In the genomic region with DNA sequence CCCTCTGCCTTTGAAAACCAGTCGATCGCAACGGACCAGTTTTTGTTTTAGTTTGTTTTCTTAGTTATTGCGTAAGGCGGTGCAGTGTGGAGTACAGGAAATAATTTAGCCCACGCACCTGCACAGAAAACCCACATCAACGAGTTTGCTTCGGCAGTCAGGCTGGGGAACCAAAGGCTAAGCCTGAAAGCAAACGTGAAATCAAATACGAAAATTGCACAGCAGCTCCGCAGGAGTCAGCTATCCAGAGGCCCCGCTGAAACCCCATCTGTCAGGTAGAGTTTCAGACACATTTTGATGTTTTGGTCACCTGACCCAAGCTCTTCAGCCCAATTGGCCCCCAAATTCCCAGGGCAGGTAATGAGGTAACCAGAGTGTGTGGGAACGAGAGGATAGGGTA, we compare ENCODE assay signal across 13 mouse cellular contexts.
DNase-seq lines count a peak whose midpoint lies in the region; ATAC-seq lines count a peak whose summit lies in the region.
"Had no signal": no experiment of that assay in that cellular context is flagged by ENCODE, and none has a peak within 500 bp of the region (broad histone marks: within the 10 kb centered on the region; RNA-seq: fewer than 3 reads in every experiment).

No protein-coding gene starts in this region.

- H3K4me1 ChIP-seq in lung, embryonic 16.5 days (replicated peaks; ENCODE audit: control insufficient read depth, insufficient read depth, low read length): peaks cover 9% of the 10 kb centered on the region; the same call in 1 of the 2 replicates

- no peak overlapping the region for H3K27ac ChIP-seq in lung, embryonic 16.5 days (ENCODE audit: low read length)
- H3K27ac ChIP-seq: forebrain, embryonic 13.5 days; hindbrain, postnatal 0 days had no signal

- WGBS in lung, embryonic 16.5 days: 48% methylated on average over 13 of the region's 13 CpGs

- no peak overlapping the region for H3K9ac ChIP-seq in lung, embryonic 16.5 days (ENCODE audit: low read length)
- H3K9ac ChIP-seq: forebrain, embryonic 13.5 days; heart, embryonic 12.5 days had no signal

- no peak overlapping the region for H3K4me3 ChIP-seq in lung, embryonic 16.5 days (ENCODE audit: low read length)
- H3K4me3 ChIP-seq: forebrain, embryonic 13.5 days; heart, embryonic 12.5 days had no signal

- no peaks in the 10 kb centered on the region for H3K27me3 ChIP-seq in lung, embryonic 16.5 days (ENCODE audit: control insufficient read depth, insufficient read depth, low read depth, low read length)
- H3K27me3 ChIP-seq: forebrain, embryonic 13.5 days; heart, embryonic 12.5 days had no signal

- no peaks in the 10 kb centered on the region for H3K36me3 ChIP-seq in lung, embryonic 16.5 days (ENCODE audit: control insufficient read depth, insufficient read depth, low read length)
- H3K36me3 ChIP-seq: heart, embryonic 12.5 days had no signal

- DNase-seq in embryo, embryonic 11 days: peak; percentile 42
- no peak for DNase-seq in embryo, embryonic 9.5 days (ENCODE audit: extremely low spot score)
- DNase-seq in lung, postnatal 4 days: no peak
- peak; percentile 60 for DNase-seq in thymus, postnatal 25 days
- DNase-seq in retina, embryonic 14.5 days (ENCODE audit: low spot score): no peak
- no peak for DNase-seq in right cerebral cortex, postnatal 36 days (ENCODE audit: low spot score in 2 of 2)
- DNase-seq: cerebellum, adult 9-11 months; right cerebral cortex, postnatal 4 days had no signal

- no peak for ATAC-seq in lung, embryonic 16.5 days (ENCODE audit: low read depth)
- ATAC-seq in inflammation-experienced regulatory T-cells, adult 6 months: peak; percentile 87
- ATAC-seq: forebrain, embryonic 13.5 days; hindbrain, postnatal 0 days had no signal

- H3K4me2 ChIP-seq in lung, embryonic 16.5 days (ENCODE audit: low read depth, low read length): peak overlapping the region; percentile 3; the same call in 1 of the 2 replicates
- H3K4me2 ChIP-seq: forebrain, embryonic 13.5 days; heart, embryonic 12.5 days had no signal

- H3K9me3 ChIP-seq in lung, embryonic 16.5 days (ENCODE audit: control insufficient read depth, low read length): no peaks in the 10 kb centered on the region
- H3K9me3 ChIP-seq: forebrain, embryonic 13.5 days; heart, embryonic 12.5 days had no signal

Comparison
In these comparisons a context has a peak if more than half of its experiments do, and no peak if none do; other contexts are left out.
1. DNase-seq: peak in embryo, embryonic 11 days (single experiment) and thymus, postnatal 25 days (single experiment); none in embryo, embryonic 9.5 days (single experiment), lung, postnatal 4 days (0 of 2), retina, embryonic 14.5 days (single experiment) and right cerebral cortex, postnatal 36 days (0 of 2).